ENCODE assay signal across 14 mouse cellular contexts in the genomic region with DNA sequence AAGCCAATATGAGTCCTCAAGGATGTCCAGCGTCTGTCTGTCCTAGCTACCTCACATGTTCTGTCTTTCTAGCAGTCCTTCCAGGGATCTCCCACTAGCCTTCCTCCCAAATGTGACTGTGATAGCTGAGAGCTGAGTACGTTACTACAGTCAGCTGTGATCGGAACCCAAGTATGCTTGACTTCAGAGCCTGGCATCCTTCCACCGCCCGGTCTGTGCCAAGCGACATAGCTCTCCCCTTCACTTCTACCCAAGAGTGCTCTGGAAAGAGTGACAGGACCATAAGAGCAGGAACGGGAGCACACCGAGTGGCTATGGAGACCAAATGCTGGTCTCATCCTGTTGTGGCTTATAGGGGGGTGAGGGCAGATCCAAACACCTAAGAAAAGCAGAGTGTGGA. TPM values are rescaled to one million over a fixed set of nuclear protein-coding genes. Genes with fewer than 3 reads are reported as not detected.
DNase-seq lines count a peak whose midpoint lies in the region; ATAC-seq and TF ChIP-seq lines count a peak whose summit lies in the region.
"Had no signal": no experiment of that assay in that cellular context is flagged by ENCODE, and none has a peak within 500 bp of the region (broad histone marks: within the 10 kb centered on the region; RNA-seq: fewer than 3 reads in every experiment).

No protein-coding gene starts in this region.

- no peak overlapping the region for H3K4me3 ChIP-seq in hindbrain, postnatal 0 days (ENCODE audit: low read length)
- H3K4me3 ChIP-seq in limb, embryonic 10.5 days, result no peak overlapping the region
- H3K4me3 ChIP-seq: heart, embryonic 15.5 days; megakaryocyte, embryonic 14.5 days; stomach, embryonic 15.5 days had no signal

- WGBS in hindbrain, postnatal 0 days, result 49% methylated on average over 8 of the region's 8 CpGs
- 93% methylated on average over 8 of the region's 8 CpGs for WGBS in limb, embryonic 10.5 days

- intact Hi-C loops in left cerebral cortex, postnatal 4 days (cut with DNase I), result loop anchor here (10.0 kb wide), 1 partner anchor 1425 kb away; no protein-coding TSS in a partner anchor

- no peaks in the 10 kb centered on the region for H3K27me3 ChIP-seq in hindbrain, postnatal 0 days (ENCODE audit: insufficient read depth, low read length)
- H3K27me3 ChIP-seq in limb, embryonic 10.5 days (ENCODE audit: low read depth, poor library complexity, severe bottlenecking), result no peaks in the 10 kb centered on the region
- H3K27me3 ChIP-seq: heart, embryonic 15.5 days; stomach, embryonic 15.5 days had no signal

- DNase-seq in left cerebral cortex, postnatal 4 days, result peak; percentile 84
- DNase-seq in left cerebral cortex, adult 8-10 months (ENCODE audit: low spot score in 2 of 2), result no peak
- peak; percentile 49 for DNase-seq in Muller cell, postnatal 12 days (ENCODE audit: inconsistent ontology term)
- DNase-seq in brain, embryonic 14.5 days (ENCODE audit: low read depth), result peak; percentile 90
- DNase-seq in hindbrain, postnatal 0 days (ENCODE audit: low spot score), result peak; percentile 79
- no peak for DNase-seq in embryo, embryonic 10 days (ENCODE audit: low spot score)
- DNase-seq in limb, embryonic 10.5 days (ENCODE audit: low spot score), result no peak
- DNase-seq: cerebellum, adult 11-12 months; embryo, embryonic 11 days; thymus, postnatal 36 days had no signal

- no peak for TF ChIP-seq CTCF in brain, embryonic 14.5 days (IDR thresholded peaks at IDR 0.05; ENCODE audit: borderline replicate concordance, extremely low read depth, insufficient read depth, insufficient read length)
- TF ChIP-seq CTCF in hindbrain, postnatal 0 days (IDR thresholded peaks at IDR 0.05; ENCODE audit: low read depth), result no peak

- TF ChIP-seq POLR2A in brain, embryonic 14.5 days (IDR thresholded peaks at IDR 0.05; ENCODE audit: borderline replicate concordance, extremely low read depth, insufficient read depth, insufficient read length, poor library complexity, severe bottlenecking), result no peak

- H3K4me2 ChIP-seq in hindbrain, postnatal 0 days (ENCODE audit: low read depth, low read length), result peak overlapping the region; percentile 40
- H3K4me2 ChIP-seq: heart, embryonic 15.5 days; stomach, embryonic 15.5 days had no signal

- 0 out of 2 replicates have a peak, but pooled peaks cover 7% of the 10 kb centered on the region for H3K4me1 ChIP-seq in hindbrain, postnatal 0 days (ENCODE audit: insufficient read depth, low read length)
- no peaks in the 10 kb centered on the region for H3K4me1 ChIP-seq in limb, embryonic 10.5 days
- H3K4me1 ChIP-seq: heart, embryonic 15.5 days; megakaryocyte, embryonic 14.5 days; stomach, embryonic 15.5 days had no signal

- H3K9ac ChIP-seq in hindbrain, postnatal 0 days (replicated peaks; ENCODE audit: low read length), result no peak overlapping the region
- H3K9ac ChIP-seq: heart, embryonic 15.5 days; stomach, embryonic 15.5 days had no signal

- H3K27ac ChIP-seq in hindbrain, postnatal 0 days, result peak overlapping the region; percentile 85
- H3K27ac ChIP-seq in limb, embryonic 10.5 days, result no peak overlapping the region
- H3K27ac ChIP-seq: heart, embryonic 15.5 days; stomach, embryonic 15.5 days had no signal

- peak; percentile 70 for ATAC-seq in hindbrain, postnatal 0 days
- ATAC-seq: inflammation-experienced regulatory T-cells, adult 6 months had no signal

- H3K9me3 ChIP-seq in hindbrain, postnatal 0 days (ENCODE audit: low read length), result no peaks in the 10 kb centered on the region
- no peaks in the 10 kb centered on the region for H3K9me3 ChIP-seq in limb, embryonic 10.5 days (replicated peaks)
- H3K9me3 ChIP-seq: heart, embryonic 15.5 days; stomach, embryonic 15.5 days had no signal

- no peaks in the 10 kb centered on the region for H3K36me3 ChIP-seq in hindbrain, postnatal 0 days (ENCODE audit: insufficient read depth, low read length)
- H3K36me3 ChIP-seq in limb, embryonic 10.5 days, result no peaks in the 10 kb centered on the region
- H3K36me3 ChIP-seq: heart, embryonic 15.5 days; stomach, embryonic 15.5 days had no signal

RNA-seq across cellular contexts. Expression of a gene that starts 55.6 kb away (rescaled TPM):
- total RNA-seq in left cerebral cortex, postnatal 4 days (2021), result 10 to 100 TPM; 32.2 to 32.9 TPM
- 10 to 100 TPM; 20.1 to 24.8 (median 23.4) TPM for total RNA-seq in left cerebral cortex, adult 8-10 months (2022)
- 23.8 and 24.1 TPM in 2 replicates for polyA plus RNA-seq in brain, embryonic 14.5 days (2012; rRNA removed)
- total RNA-seq in hindbrain, postnatal 0 days (2014; rRNA removed), result 24.4 and 25.3 TPM in 2 replicates
- 21.1 and 22.5 TPM in 2 replicates for polyA plus RNA-seq in hindbrain, postnatal 0 days (2015; fragmentation: Nextera tagmentation; extraction: Ambion mirVana)
- polyA plus RNA-seq in limb, embryonic 10.5 days (2016; fragmentation: Nextera tagmentation; extraction: Ambion mirVana), result 39.0 and 43.0 TPM in 2 replicates

RNA-seq across cellular contexts. Expression of a gene that starts 55.7 kb away (rescaled TPM):
- total RNA-seq in left cerebral cortex, postnatal 4 days (2021), result 10 to 100 TPM; 45.4 to 55.8 TPM
- total RNA-seq in left cerebral cortex, adult 8-10 months (2022), result 10 to 100 TPM; 28.1 to 38.8 (median 31.6) TPM
- polyA plus RNA-seq in brain, embryonic 14.5 days (2012; rRNA removed), result 46.0 and 51.4 TPM in 2 replicates
- total RNA-seq in hindbrain, postnatal 0 days (2014; rRNA removed), result 15.6 and 19.1 TPM in 2 replicates
- 13.8 and 14.7 TPM in 2 replicates for polyA plus RNA-seq in hindbrain, postnatal 0 days (2015; fragmentation: Nextera tagmentation; extraction: Ambion mirVana)
- 32.9 and 43.1 TPM in 2 replicates for polyA plus RNA-seq in limb, embryonic 10.5 days (2016; fragmentation: Nextera tagmentation; extraction: Ambion mirVana)

Comparison
In these comparisons a context has a peak if more than half of its experiments do, and no peak if none do; other contexts are left out.
1. DNase-seq: peak in left cerebral cortex, postnatal 4 days (single experiment), Muller cell, postnatal 12 days (single experiment), brain, embryonic 14.5 days (single experiment) and hindbrain, postnatal 0 days (single experiment); none in left cerebral cortex, adult 8-10 months (0 of 2), embryo, embryonic 10 days (single experiment) and limb, embryonic 10.5 days (single experiment).